Mouse (Mus musculus) heart, embryonic 14.5 days (tissue): ENCODE results near the gene Kcnip4. TPM values are rescaled to one million over a fixed set of nuclear protein-coding genes. Genes with fewer than 3 reads are reported as not detected.
A peak's percentile ranks its signal among the peaks of the same experiment; 100 is the strongest.

Experiments
- ATAC-seq: fragments of 200-750 bp; cut with Nextera tagmentation; 2 replicates; pipeline ENCODE4 v1.8.0; 2017; ENCODE audit warnings: low read depth, moderate TSS enrichment; ENCODE audit not compliant: insufficient number of reproducible peaks, insufficient read depth, low FRiP score
- H3K27ac ChIP-seq, 2 experiments: fragments of 200-500 bp in 1 of 2; fragments of 300-500 bp in 1 of 2; sonication (generic) in 1 of 2; replicated peaks in 1 of 2; 2 replicates each; pipeline ENCODE4 v1.5.1; 2012 to 2014; ENCODE audit warnings: low read depth in 2 of 2, low read length in 2 of 2, control low read depth in 1 of 2, mild to moderate bottlenecking in 1 of 2, mixed read lengths in 1 of 2; ENCODE audit not compliant: control insufficient read depth in 1 of 2, insufficient read depth in 1 of 2
- H3K27me3 ChIP-seq: fragments of 300-500 bp; sonication (generic); 2 replicates; pipeline ENCODE4 v1.6.1; 2014; ENCODE audit warnings: mild to moderate bottlenecking, low read length, control low read depth; ENCODE audit not compliant: control insufficient read depth, insufficient read depth
- H3K36me3 ChIP-seq: fragments of 300-500 bp; sonication (generic); 2 replicates; pipeline ENCODE4 v1.6.1; 2014; ENCODE audit warnings: mild to moderate bottlenecking, control low read depth, low read length, mixed read lengths; ENCODE audit not compliant: control insufficient read depth, insufficient read depth
- H3K4me1 ChIP-seq, 2 experiments: fragments of 200-500 bp in 1 of 2; fragments of 300-500 bp in 1 of 2; sonication (generic) in 1 of 2; 2 replicates each; pipeline ENCODE4 v1.6.1; 2012 to 2014; ENCODE audit warnings: low read length in 2 of 2, control low read depth in 1 of 2, mixed read lengths in 1 of 2; ENCODE audit not compliant: control insufficient read depth in 2 of 2, insufficient read depth in 2 of 2
- H3K4me2 ChIP-seq: fragments of 300-500 bp; sonication (generic); 2 replicates; pipeline ENCODE4 v1.6.1; 2014; ENCODE audit warnings: mild to moderate bottlenecking, low read length
- H3K4me3 ChIP-seq, 2 experiments: fragments of 200-500 bp in 1 of 2; fragments of 300-500 bp in 1 of 2; sonication (generic) in 1 of 2; 2 replicates each; pipeline ENCODE4 v1.5.1; 2012 to 2014; ENCODE audit warnings: low read length in 2 of 2, mild to moderate bottlenecking in 2 of 2, control low read depth in 1 of 2, low read depth in 1 of 2, moderate library complexity in 1 of 2; ENCODE audit not compliant: control insufficient read depth in 1 of 2, insufficient read depth in 1 of 2
- H3K9ac ChIP-seq: fragments of 300-500 bp; sonication (generic); 2 replicates; pipeline ENCODE4 v1.6.1; 2014; ENCODE audit warnings: mild to moderate bottlenecking, low read length
- H3K9me3 ChIP-seq: fragments of 300-500 bp; sonication (generic); 2 replicates; pipeline ENCODE4 v1.6.1; 2016; ENCODE audit warnings: low read length, control low read depth; ENCODE audit not compliant: control insufficient read depth
- WGBS: fragments of 180-500 bp; shearing (Covaris S2); extraction: QIAGEN DNeasy Blood & Tissue Kit; methylation state at CpG from one replicate; pipeline ENCODE4 v1.1.7; 2014; 5-methylcytosine and 5-hydroxymethylcytosine counted together
- polyA plus RNA-seq: library from polyadenylated mRNA; unstranded; fragments of >200 nt; fragmentation: Nextera tagmentation; extraction: Ambion mirVana; gene quantifications from 2 replicates; pipeline ENCODE4 v1.2.1, GENCODE M21; 2014

Kcnip4 gene
- polyA plus RNA-seq, 1 experiment from 2014 or later = 1.2 TPM

DNA sequence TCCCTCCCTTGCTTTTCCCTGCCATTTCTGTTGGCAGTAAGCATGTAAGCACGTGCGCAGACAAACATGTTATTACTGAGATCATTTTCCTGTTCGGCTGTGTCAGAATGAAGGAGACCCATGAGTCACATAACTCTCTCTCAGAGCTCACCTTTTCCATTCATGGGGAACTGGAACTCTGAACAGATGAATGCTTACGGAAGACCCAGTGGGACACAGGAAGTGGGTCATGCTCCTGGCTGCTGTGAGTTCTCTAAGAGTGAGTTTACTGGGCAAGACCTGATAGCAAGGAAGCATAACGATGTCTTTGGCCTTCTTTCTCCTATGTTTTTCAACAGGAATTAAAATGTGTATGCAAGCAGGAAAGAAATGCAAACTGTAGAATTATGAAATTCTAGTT lies 917.8 kb downstream of the Kcnip4 start:
- ATAC-seq = no peak
- 79% methylated on average over 5 of the region's 5 CpGs for WGBS
- Histone ChIP-seq H3K9me3 (no peaks in the 10 kb centered on the region), H3K4me3 (no peak overlapping the region), H3K27me3 (no peaks in the 10 kb centered on the region), H3K9ac (no peak overlapping the region), H3K4me2 (no peak overlapping the region), H3K27ac (no peak overlapping the region), H3K4me1 (no peaks in the 10 kb centered on the region), H3K36me3 (no peaks in the 10 kb centered on the region)

DNA sequence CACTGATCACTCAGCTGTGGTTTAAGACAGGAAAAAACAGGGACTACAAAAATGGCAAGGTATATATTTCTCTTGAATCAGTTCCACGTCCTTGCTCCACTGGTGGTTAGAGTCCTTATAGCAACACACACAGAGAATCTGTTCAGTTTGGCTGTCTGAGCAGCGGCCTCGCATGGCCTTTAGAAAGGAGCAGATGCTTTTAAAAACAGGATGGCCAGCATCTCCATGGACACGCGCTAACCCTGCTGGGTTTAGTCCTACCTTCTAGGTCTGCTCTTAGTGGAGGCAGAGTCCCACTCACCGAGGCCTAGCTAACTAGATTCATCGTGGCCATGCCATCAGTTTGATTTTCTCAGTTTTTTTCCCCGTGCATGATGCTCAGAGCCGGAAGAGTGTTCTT lies 918.4 kb downstream of the Kcnip4 start:
- 87% methylated on average over 9 of the region's 9 CpGs for WGBS

DNA sequence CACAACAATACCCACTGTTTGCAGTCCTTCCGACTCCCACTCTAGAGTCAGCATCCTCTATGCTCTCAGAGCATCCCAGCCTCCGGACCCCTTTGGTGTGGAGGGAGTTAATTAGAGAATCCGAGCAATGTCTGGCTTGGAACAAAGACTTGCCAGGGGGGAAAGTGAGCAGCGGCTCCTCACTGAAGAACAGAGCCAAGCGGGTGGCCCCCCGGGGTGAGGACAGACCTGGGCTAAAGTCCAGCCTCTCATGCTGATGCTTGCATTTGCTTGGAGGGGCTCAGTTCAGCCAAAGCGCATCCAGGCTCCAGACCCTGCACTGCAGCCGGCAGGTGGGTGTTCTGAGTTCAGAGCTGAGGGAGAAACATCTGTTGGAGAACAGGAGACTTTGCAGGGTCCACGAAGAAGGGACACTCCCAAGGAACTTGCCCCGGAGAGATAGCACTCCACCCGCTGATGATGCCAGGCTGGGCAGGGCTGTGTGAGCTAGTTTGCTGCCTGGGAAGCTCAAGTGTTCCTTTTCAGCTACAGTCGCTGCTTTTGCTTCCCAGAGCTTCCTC lies 925.1 kb downstream of the Kcnip4 start:
- Histone ChIP-seq H3K9me3 (no peaks in the 10 kb centered on the region), H3K4me3 (peak overlapping the region; percentile 9 to 16; a peak in 2 of 4 replicates), H3K27ac (no peak overlapping the region), H3K36me3 (no peaks in the 10 kb centered on the region), H3K27me3 (no peaks in the 10 kb centered on the region; the same call in none of the 2 replicates), H3K4me2 (peak overlapping the region; percentile 49), H3K4me1 (no peaks in the 10 kb centered on the region; a peak in 1 of 4 replicates), H3K9ac (no peak overlapping the region)
- ATAC-seq = no peak
- WGBS = 2% methylated on average over 12 of the region's 12 CpGs

More for the DNA sequence above, 918.4 kb downstream of the Kcnip4 start:
- Histone ChIP-seq H3K4me3 (no peak overlapping the region), H3K4me1 (no peaks in the 10 kb centered on the region), H3K27me3 (no peaks in the 10 kb centered on the region), H3K36me3 (no peaks in the 10 kb centered on the region), H3K27ac (no peak overlapping the region), H3K9me3 (no peaks in the 10 kb centered on the region), H3K4me2 (no peak overlapping the region), H3K9ac (no peak overlapping the region)
- no peak for ATAC-seq

DNA sequence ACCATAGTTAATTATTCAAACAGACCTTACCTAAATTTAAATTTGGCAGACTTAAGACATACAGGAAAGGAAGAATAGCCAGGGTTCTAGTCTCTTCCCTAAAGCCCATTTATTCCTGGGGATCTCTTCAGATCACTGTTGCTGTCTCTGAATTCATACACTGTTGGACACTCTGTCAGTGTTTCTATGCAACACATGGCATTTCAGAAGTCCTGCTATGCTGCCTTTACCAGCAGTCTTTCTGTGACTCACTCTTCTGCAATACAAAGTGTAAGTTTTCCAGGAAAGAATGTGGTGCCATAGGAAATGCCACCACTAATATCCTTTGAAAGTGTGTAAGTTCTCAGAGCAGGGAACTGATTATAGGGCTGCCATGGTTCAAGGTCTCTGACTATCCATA lies 936.7 kb downstream of the Kcnip4 start:
- ATAC-seq = no peak

DNA sequence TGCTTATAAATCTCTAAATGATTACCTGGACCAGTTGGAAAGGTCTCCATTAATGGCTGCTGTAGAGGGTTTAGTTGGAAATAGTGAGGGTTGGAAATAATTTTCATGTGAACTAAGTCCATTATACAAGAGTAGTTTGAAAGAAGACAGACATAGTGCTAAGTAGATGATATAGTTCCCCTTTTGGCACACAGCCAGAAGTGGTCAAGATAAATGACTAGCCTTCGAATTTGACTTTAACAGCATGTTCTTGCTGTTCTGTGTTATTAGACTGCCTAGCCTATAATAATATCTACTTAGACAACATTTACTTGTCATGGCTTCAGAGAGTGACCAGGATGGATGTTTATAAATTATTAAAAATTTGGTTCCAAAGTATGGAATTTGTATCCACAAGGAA lies 941.3 kb downstream of the Kcnip4 start:
- H3K36me3 ChIP-seq = no peaks in the 10 kb centered on the region
- 12% methylated on average over 1 of the region's 1 CpGs for WGBS
- no peaks in the 10 kb centered on the region for H3K27me3 ChIP-seq
- no peak overlapping the region for H3K4me2 ChIP-seq
- H3K9me3 ChIP-seq = no peaks in the 10 kb centered on the region
- H3K4me1 ChIP-seq = no peaks in the 10 kb centered on the region
- no peak for ATAC-seq
- no peak overlapping the region for H3K27ac ChIP-seq
- H3K4me3 ChIP-seq = no peak overlapping the region
- H3K9ac ChIP-seq = no peak overlapping the region

More for the DNA sequence above, 936.7 kb downstream of the Kcnip4 start:
- Histone ChIP-seq H3K4me2 (no peak overlapping the region), H3K9me3 (no peaks in the 10 kb centered on the region), H3K4me1 (no peaks in the 10 kb centered on the region), H3K4me3 (no peak overlapping the region), H3K27ac (no peak overlapping the region), H3K36me3 (no peaks in the 10 kb centered on the region), H3K27me3 (no peaks in the 10 kb centered on the region), H3K9ac (no peak overlapping the region)

DNA sequence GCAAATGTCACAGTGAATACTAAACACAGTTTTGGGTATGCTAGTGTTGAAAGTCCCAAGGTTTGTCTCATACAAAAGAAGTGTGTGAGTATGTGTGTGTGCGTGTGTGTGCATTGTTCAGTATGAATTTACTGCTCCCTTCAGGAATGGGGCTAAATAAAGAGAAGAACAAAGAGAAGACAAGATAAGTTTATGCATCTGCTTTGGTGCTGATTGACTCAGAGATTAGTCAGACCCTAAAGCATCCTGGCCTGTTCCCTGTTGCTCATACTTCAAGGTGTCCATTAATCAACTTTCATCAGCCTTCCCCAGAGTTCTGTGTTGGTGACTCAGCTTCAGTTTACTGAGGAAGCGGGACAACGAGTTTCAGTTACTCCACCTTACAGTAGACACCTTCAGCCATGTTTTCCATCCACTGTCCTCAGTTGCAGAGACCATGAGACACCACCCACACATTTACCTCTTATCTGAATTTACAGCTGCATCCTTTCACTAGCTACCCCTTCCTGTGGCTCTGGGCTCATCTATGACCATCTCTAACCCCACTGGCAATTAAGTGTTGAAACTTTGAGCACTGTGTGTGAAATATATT lies 960.6 kb downstream of the Kcnip4 start:
- no peak overlapping the region for H3K4me3 ChIP-seq
- 72% methylated on average over 3 of the region's 3 CpGs for WGBS
- no peak overlapping the region for H3K9ac ChIP-seq
- no peak overlapping the region for H3K4me2 ChIP-seq
- no peaks in the 10 kb centered on the region for H3K27me3 ChIP-seq
- H3K27ac ChIP-seq = no peak overlapping the region
- no peaks in the 10 kb centered on the region for H3K4me1 ChIP-seq
- no peaks in the 10 kb centered on the region for H3K36me3 ChIP-seq
- H3K9me3 ChIP-seq = no peaks in the 10 kb centered on the region
- ATAC-seq = no peak

DNA sequence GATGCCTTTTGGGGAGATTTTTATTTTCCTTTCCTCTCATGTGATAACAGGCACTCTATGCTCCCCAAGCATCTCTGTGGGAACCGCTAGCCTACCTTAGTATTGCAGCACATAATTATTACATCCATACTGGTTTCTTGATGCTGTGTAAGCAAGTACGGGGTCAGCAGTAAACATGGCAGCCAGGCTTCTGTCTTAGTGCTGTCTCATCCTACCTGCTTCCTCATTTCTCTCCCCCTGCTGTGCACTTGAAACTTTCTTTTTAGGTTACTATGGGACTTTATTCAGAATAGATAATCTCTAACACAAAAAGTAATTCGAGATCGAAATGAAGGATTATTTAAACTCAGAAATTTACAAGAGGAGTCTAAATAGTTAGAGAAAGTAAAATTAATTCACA lies 973.0 kb downstream of the Kcnip4 start:
- WGBS = 81% methylated on average over 4 of the region's 4 CpGs
- Histone ChIP-seq H3K27me3 (no peaks in the 10 kb centered on the region), H3K9ac (no peak overlapping the region), H3K4me2 (no peak overlapping the region), H3K4me3 (no peak overlapping the region), H3K9me3 (no peaks in the 10 kb centered on the region), H3K36me3 (no peaks in the 10 kb centered on the region), H3K4me1 (no peaks in the 10 kb centered on the region), H3K27ac (no peak overlapping the region)
- ATAC-seq = no peak

DNA sequence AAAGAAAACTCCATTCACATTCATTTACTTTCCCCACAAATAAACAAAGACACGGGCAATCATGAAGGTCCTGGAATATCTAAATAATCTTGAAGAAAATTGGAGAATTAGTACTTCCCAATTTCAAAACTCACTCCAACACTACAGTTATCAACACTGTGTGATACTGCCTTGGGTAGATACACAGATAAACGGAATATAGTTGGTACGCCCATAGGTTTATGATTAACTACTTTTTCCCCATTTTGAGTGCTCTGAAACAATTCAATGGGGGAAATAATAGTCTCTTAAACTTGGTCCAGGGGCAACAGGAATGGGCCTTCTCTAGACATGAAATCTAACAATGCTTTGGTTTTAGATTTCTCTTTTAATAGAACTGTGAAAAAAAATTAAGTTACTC lies 978.9 kb downstream of the Kcnip4 start:
- Histone ChIP-seq H3K9me3 (no peaks in the 10 kb centered on the region), H3K9ac (no peak overlapping the region), H3K27me3 (no peaks in the 10 kb centered on the region), H3K4me2 (no peak overlapping the region), H3K27ac (no peak overlapping the region), H3K36me3 (no peaks in the 10 kb centered on the region), H3K4me3 (no peak overlapping the region), H3K4me1 (no peaks in the 10 kb centered on the region)
- no peak for ATAC-seq
- WGBS = 80% methylated on average over 3 of the region's 3 CpGs
